Mouse (Mus musculus) forebrain, embryonic 13.5 days (tissue): ENCODE measurements around the gene Ap4b1. TPM values are rescaled to one million over a fixed set of nuclear protein-coding genes. Genes with fewer than 3 reads are reported as not detected.

Experiments
- ATAC-seq: fragments of 200-750 bp; cut with Nextera tagmentation; 2 replicates; pipeline ENCODE4 v1.8.0; 2017
- H3K27ac ChIP-seq: fragments of 300-500 bp; sonication (generic); 2 replicates; pipeline ENCODE4 v1.5.1; 2015; ENCODE audit warnings: inconsistent platforms, mild to moderate bottlenecking, moderate library complexity
- H3K27me3 ChIP-seq: fragments of 300-500 bp; sonication (generic); 2 replicates; pipeline ENCODE4 v1.6.1; 2015; ENCODE audit warnings: mild to moderate bottlenecking, inconsistent platforms
- H3K36me3 ChIP-seq: fragments of 300-500 bp; sonication (generic); 2 replicates; pipeline ENCODE4 v1.6.1; 2015; ENCODE audit warnings: mild to moderate bottlenecking, inconsistent platforms; ENCODE audit not compliant: poor library complexity, severe bottlenecking
- H3K4me1 ChIP-seq: fragments of 300-500 bp; sonication (generic); 2 replicates; pipeline ENCODE4 v1.6.1; 2015; ENCODE audit warnings: inconsistent platforms
- H3K4me2 ChIP-seq: fragments of 300-500 bp; sonication (generic); 2 replicates; pipeline ENCODE4 v1.6.1; 2015; ENCODE audit warnings: inconsistent platforms, mild to moderate bottlenecking, moderate library complexity
- H3K4me3 ChIP-seq: fragments of 300-500 bp; sonication (generic); 2 replicates; pipeline ENCODE4 v1.5.1; 2015; ENCODE audit warnings: mild to moderate bottlenecking, inconsistent platforms
- H3K9ac ChIP-seq: fragments of 300-500 bp; sonication (generic); 2 replicates; pipeline ENCODE4 v1.6.1; 2015; ENCODE audit warnings: mild to moderate bottlenecking, inconsistent platforms
- H3K9me3 ChIP-seq: fragments of 300-500 bp; sonication (generic); replicated peaks from 2 replicates; pipeline ENCODE4 v1.6.1; 2016; ENCODE audit warnings: inconsistent platforms
- WGBS: fragments of 180-500 bp; shearing (Covaris S2); methylation state at CpG from one replicate; pipeline ENCODE4 v1.1.7; 2015; 5-methylcytosine and 5-hydroxymethylcytosine counted together
- polyA plus RNA-seq: library from polyadenylated mRNA; unstranded; fragments of >200 nt; fragmentation: Nextera tagmentation; extraction: Ambion mirVana; gene quantifications from 2 replicates; pipeline ENCODE4 v1.2.1, GENCODE M21; 2015

Gene Ap4b1
- polyA plus RNA-seq, 1 experiment from 2014 or later = 23.2 TPM

- no peak within 1 kb of the TSS for H3K4me2 ChIP-seq
- ATAC-seq = no peak
- no peak within 1 kb of the TSS for H3K27ac ChIP-seq
- peaks cover 7% of the 10 kb centered on the region; the same call in 1 of the 2 replicates for H3K4me1 ChIP-seq
- H3K36me3 ChIP-seq = no peaks in the 10 kb centered on the region
- H3K9ac ChIP-seq = no peak within 1 kb of the TSS
- H3K27me3 ChIP-seq = no peaks in the 10 kb centered on the region
- WGBS = 81% methylated on average over 12 of the region's 12 CpGs
- no peak within 1 kb of the TSS for H3K4me3 ChIP-seq
- no peaks in the 10 kb centered on the region for H3K9me3 ChIP-seq
Observed at GRCm38 (mm10) chr3:103858881-103859801, 49.8 kb downstream of the Ap4b1 start, which contains the start of gene Ptpn22. Ptpn22 (plus strand) TSS chr3:103859795.

GRCm38 (mm10) chr3:103859851-103860391 lies 50.6 kb downstream of the Ap4b1 start:
- no peaks in the 10 kb centered on the region for H3K36me3 ChIP-seq
- H3K4me2 ChIP-seq = no peak overlapping the region
- no peak overlapping the region for H3K27ac ChIP-seq
- no peaks in the 10 kb centered on the region for H3K9me3 ChIP-seq
- no peak for ATAC-seq
- no peak overlapping the region for H3K4me3 ChIP-seq
- no peaks in the 10 kb centered on the region for H3K27me3 ChIP-seq
- 69% methylated on average over 6 of the region's 6 CpGs for WGBS
- no peak overlapping the region for H3K9ac ChIP-seq
- H3K4me1 ChIP-seq = peaks cover 7% of the 10 kb centered on the region; the same call in 1 of the 2 replicates

- H3K4me2 ChIP-seq = no peak overlapping the region
- 84% methylated on average over 4 of the region's 4 CpGs for WGBS
- H3K27ac ChIP-seq = no peak overlapping the region
- no peak overlapping the region for H3K4me3 ChIP-seq
- no peak for ATAC-seq
- H3K9me3 ChIP-seq = no peaks in the 10 kb centered on the region
- no peaks in the 10 kb centered on the region for H3K27me3 ChIP-seq
- H3K9ac ChIP-seq = no peak overlapping the region
- H3K4me1 ChIP-seq = peaks cover 7% of the 10 kb centered on the region; the same call in 1 of the 2 replicates
- H3K36me3 ChIP-seq = no peaks in the 10 kb centered on the region
Observed at GRCm38 (mm10) chr3:103862721-103863220, 53.5 kb downstream of the Ap4b1 start.

GRCm38 (mm10) chr3:103864200-103864599 lies 54.9 kb downstream of the Ap4b1 start:
- ATAC-seq = no peak
- no peaks in the 10 kb centered on the region for H3K9me3 ChIP-seq
- no peak overlapping the region for H3K9ac ChIP-seq
- WGBS = 95% methylated on average over 6 of the region's 6 CpGs
- H3K27me3 ChIP-seq = no peaks in the 10 kb centered on the region
- peaks cover 7% of the 10 kb centered on the region; the same call in 1 of the 2 replicates for H3K4me1 ChIP-seq
- H3K27ac ChIP-seq = no peak overlapping the region
- no peak overlapping the region for H3K4me3 ChIP-seq
- no peak overlapping the region for H3K4me2 ChIP-seq
- H3K36me3 ChIP-seq = no peaks in the 10 kb centered on the region

- no peaks in the 10 kb centered on the region for H3K4me1 ChIP-seq
- H3K27ac ChIP-seq = no peak overlapping the region
- H3K9me3 ChIP-seq = no peaks in the 10 kb centered on the region
- H3K27me3 ChIP-seq = no peaks in the 10 kb centered on the region
- no peak for ATAC-seq
- H3K4me3 ChIP-seq = no peak overlapping the region
- H3K9ac ChIP-seq = no peak overlapping the region
- no peaks in the 10 kb centered on the region for H3K36me3 ChIP-seq
- H3K4me2 ChIP-seq = no peak overlapping the region
- WGBS = 91% methylated on average over 5 of the region's 5 CpGs
Observed at GRCm38 (mm10) chr3:103867424-103867971, 58.2 kb downstream of the Ap4b1 start.

- ATAC-seq = no peak
- no peaks in the 10 kb centered on the region for H3K9me3 ChIP-seq
- no peaks in the 10 kb centered on the region for H3K27me3 ChIP-seq
- H3K4me3 ChIP-seq = no peak overlapping the region
- H3K36me3 ChIP-seq = no peaks in the 10 kb centered on the region
- H3K9ac ChIP-seq = no peak overlapping the region
- no peak overlapping the region for H3K4me2 ChIP-seq
- 88% methylated on average over 4 of the region's 4 CpGs for WGBS
- no peak overlapping the region for H3K27ac ChIP-seq
- no peaks in the 10 kb centered on the region for H3K4me1 ChIP-seq
Observed at GRCm38 (mm10) chr3:103868008-103868407, 58.7 kb downstream of the Ap4b1 start.

Other genes with a start within 250 kb of the Ap4b1 start
- 6.2 and 9.0 TPM in 2 replicates for gene Syt6, start 234.3 kb upstream of the Ap4b1 start, polyA plus RNA-seq
- 0.17 and 0.18 TPM in 2 replicates for gene Atg4a-ps, start 163.5 kb upstream of the Ap4b1 start, polyA plus RNA-seq
- gene Olfml3, start 71.5 kb upstream of the Ap4b1 start, polyA plus RNA-seq = 2.9 and 3.0 TPM in 2 replicates
- not detected in 2 replicates for gene Gm10964, start 70.2 kb upstream of the Ap4b1 start, polyA plus RNA-seq
- gene Hipk1, start 18.0 kb upstream of the Ap4b1 start, polyA plus RNA-seq = 13.0 and 14.5 TPM in 2 replicates
- 31.0 and 32.7 TPM in 2 replicates for gene Dclre1b, start 76 bp upstream of the Ap4b1 start, polyA plus RNA-seq
- gene Gm43064, start 53 bp downstream of the Ap4b1 start, polyA plus RNA-seq = not detected in 2 replicates
- 0.44 TPM in 1 of 2 replicates, not detected in the other for gene Bcl2l15, start 23.1 kb downstream of the Ap4b1 start, polyA plus RNA-seq
- gene Ptpn22, start 50.3 kb downstream of the Ap4b1 start, polyA plus RNA-seq = 0.14 and 0.37 TPM in 2 replicates
- gene Rsbn1, start 104.6 kb downstream of the Ap4b1 start, polyA plus RNA-seq = 18.9 and 20.5 TPM in 2 replicates
- gene Phtf1, start 158.6 kb downstream of the Ap4b1 start, polyA plus RNA-seq = 31.5 and 31.7 TPM in 2 replicates